9 mouse cellular contexts compared by ENCODE assay signal in genomic region chr1:131135960-131136629, GRCm38 (mm10). TPM values are rescaled to one million over a fixed set of nuclear protein-coding genes. Genes with fewer than 3 reads are reported as not detected.
DNase-seq lines count a peak whose midpoint lies in the region; ATAC-seq and TF ChIP-seq lines count a peak whose summit lies in the region.
"Had no signal": no experiment of that assay in that cellular context is flagged by ENCODE, and none has a peak within 500 bp of the region (broad histone marks: within the 10 kb centered on the region; RNA-seq: fewer than 3 reads in every experiment).

No protein-coding gene starts in this region.

- H3K9me3 ChIP-seq in heart, embryonic 14.5 days (ENCODE audit: control insufficient read depth, low read length) = no peaks in the 10 kb centered on the region
- no peaks in the 10 kb centered on the region for H3K9me3 ChIP-seq in hindbrain, embryonic 15.5 days
- H3K9me3 ChIP-seq in midbrain, embryonic 15.5 days = no peaks in the 10 kb centered on the region

- no peaks in the 10 kb centered on the region for H3K27me3 ChIP-seq in heart, embryonic 14.5 days (ENCODE audit: control insufficient read depth, insufficient read depth, low read length)
- H3K27me3 ChIP-seq in heart, adult 2 months (ENCODE audit: control insufficient read depth, insufficient read depth, low read length) = peaks cover 2% of the 10 kb centered on the region; the same call in 1 of the 2 replicates
- H3K27me3 ChIP-seq in hindbrain, embryonic 15.5 days = no peaks in the 10 kb centered on the region
- H3K27me3 ChIP-seq in midbrain, embryonic 15.5 days (replicated peaks) = no peaks in the 10 kb centered on the region

- peaks cover 9 to 18% of the 10 kb centered on the region in 2 experiments for H3K4me1 ChIP-seq in heart, embryonic 14.5 days (ENCODE audit: control insufficient read depth in 2 of 2, insufficient read depth in 2 of 2, low read length in 2 of 2)
- H3K4me1 ChIP-seq in heart, adult 2 months (ENCODE audit: control insufficient read depth, insufficient read depth, low read length) = no peaks in the 10 kb centered on the region
- H3K4me1 ChIP-seq in hindbrain, embryonic 15.5 days (replicated peaks) = peaks cover 41% of the 10 kb centered on the region
- H3K4me1 ChIP-seq in midbrain, embryonic 15.5 days = peaks cover 44% of the 10 kb centered on the region

- 85% methylated on average over 10 of the region's 10 CpGs for WGBS in heart, embryonic 14.5 days
- WGBS in heart, adult 2 months = 73% methylated on average over 10 of the region's 10 CpGs
- 84% methylated on average over 10 of the region's 10 CpGs for WGBS in hindbrain, embryonic 15.5 days
- 80% methylated on average over 10 of the region's 10 CpGs for WGBS in midbrain, embryonic 15.5 days

- no peak for TF ChIP-seq CTCF in heart, adult 2 months (IDR thresholded peaks at IDR 0.05)

- H3K27ac ChIP-seq in heart, embryonic 14.5 days (replicated peaks in 1 of 2; ENCODE audit: control insufficient read depth in 1 of 2, insufficient read depth in 1 of 2, low read depth in 2 of 2, low read length in 2 of 2) = no peak overlapping the region
- H3K27ac ChIP-seq in heart, adult 2 months = no peak overlapping the region
- no peak overlapping the region for H3K27ac ChIP-seq in hindbrain, embryonic 15.5 days (replicated peaks)
- H3K27ac ChIP-seq in midbrain, embryonic 15.5 days = no peak overlapping the region

- ATAC-seq in heart, embryonic 14.5 days (ENCODE audit: insufficient number of reproducible peaks, insufficient read depth, low FRiP score, low read depth) = no peak
- ATAC-seq in common myeloid progenitor, adult 5-6 weeks (replicated peaks; ENCODE audit: low read depth, poor library complexity, severe bottlenecking) = peak; percentile 30
- no peak for ATAC-seq in hindbrain, embryonic 15.5 days (ENCODE audit: low FRiP score, low read depth)
- no peak for ATAC-seq in midbrain, embryonic 15.5 days (replicated peaks)

- H3K4me2 ChIP-seq in heart, embryonic 14.5 days (ENCODE audit: low read length) = peak overlapping the region; percentile 8; the same call in 1 of the 2 replicates
- peak overlapping the region; percentile 73 for H3K4me2 ChIP-seq in hindbrain, embryonic 15.5 days
- H3K4me2 ChIP-seq in midbrain, embryonic 15.5 days = peak overlapping the region; percentile 79

- no peak for TF ChIP-seq EP300 in heart, adult 2 months (IDR thresholded peaks at IDR 0.05; ENCODE audit: insufficient read depth, low read depth, low read length)

- no peak overlapping the region for H3K4me3 ChIP-seq in heart, embryonic 14.5 days (ENCODE audit: control insufficient read depth in 1 of 2, insufficient read depth in 1 of 2, low read depth in 1 of 2, low read length in 2 of 2)
- no peak overlapping the region for H3K4me3 ChIP-seq in heart, adult 2 months
- H3K4me3 ChIP-seq in hindbrain, embryonic 15.5 days = 0 out of 2 replicates have a peak overlapping the region, but pooled peaks have one; percentile 64
- H3K4me3 ChIP-seq in midbrain, embryonic 15.5 days = peak overlapping the region; percentile 68

- no peaks in the 10 kb centered on the region for H3K79me2 ChIP-seq in heart, adult 2 months (replicated peaks; ENCODE audit: control insufficient read depth, insufficient read depth, low read length)

- no peak for DNase-seq in heart, adult 2 months
- no peak for DNase-seq in cerebellum, postnatal 10 days
- DNase-seq in embryo, embryonic 9.5 days (ENCODE audit: extremely low spot score) = no peak
- DNase-seq in frontal cortex, postnatal 36 days (ENCODE audit: low spot score in 2 of 2) = no peak
- DNase-seq: adrenal gland, adult 2 months had no signal

- no peak for TF ChIP-seq POLR2A in heart, adult 2 months (IDR thresholded peaks at IDR 0.05; ENCODE audit: insufficient read depth, low read depth, low read length)

- no peaks in the 10 kb centered on the region for H3K36me3 ChIP-seq in heart, embryonic 14.5 days (ENCODE audit: control insufficient read depth, insufficient read depth, low read length)
- H3K36me3 ChIP-seq in heart, adult 2 months (ENCODE audit: control insufficient read depth, insufficient read depth, low read length) = no peaks in the 10 kb centered on the region
- 0 out of 2 replicates have a peak, but pooled peaks cover 5% of the 10 kb centered on the region for H3K36me3 ChIP-seq in hindbrain, embryonic 15.5 days
- H3K36me3 ChIP-seq in midbrain, embryonic 15.5 days (replicated peaks) = no peaks in the 10 kb centered on the region

- H3K9ac ChIP-seq in heart, embryonic 14.5 days (ENCODE audit: low read length) = no peak overlapping the region
- H3K9ac ChIP-seq in heart, adult 2 months (ENCODE audit: low read depth, low read length) = no peak overlapping the region
- no peak overlapping the region for H3K9ac ChIP-seq in hindbrain, embryonic 15.5 days
- no peak overlapping the region for H3K9ac ChIP-seq in midbrain, embryonic 15.5 days

- intact Hi-C loops in heart, adult 2 months (cut with DNase I) = no loop called here

RNA-seq across cellular contexts. Expression of gene Dyrk3, which starts 2.0 kb away (rescaled TPM):
- 1.5 and 1.7 TPM in 2 replicates for polyA plus RNA-seq in heart, embryonic 14.5 days (2014; fragmentation: Nextera tagmentation; extraction: Ambion mirVana)
- under 1 TPM; 0.48 to 0.70 TPM for total RNA-seq in heart, adult 2 months (2021)
- 0.16 and 0.32 TPM in 2 replicates for polyA plus RNA-seq in heart, adult 2 months (2012; rRNA removed)
- total RNA-seq in common myeloid progenitor, adult 5-6 weeks (2017) = 10.3 and 11.4 TPM in 2 replicates
- 13.8 and 15.9 TPM in 2 replicates for polyA plus RNA-seq in hindbrain, embryonic 15.5 days (2015; fragmentation: Nextera tagmentation; extraction: Ambion mirVana)
- polyA plus RNA-seq in midbrain, embryonic 15.5 days (2015; fragmentation: Nextera tagmentation; extraction: Ambion mirVana) = 15.5 and 17.8 TPM in 2 replicates

RNA-seq across cellular contexts. Expression of gene Eif2d, which starts 16.9 kb away (rescaled TPM):
- polyA plus RNA-seq in heart, embryonic 14.5 days (2014; fragmentation: Nextera tagmentation; extraction: Ambion mirVana) = 49.6 and 50.2 TPM in 2 replicates
- total RNA-seq in heart, adult 2 months (2021) = 10 to 100 TPM; 34.7 to 37.1 TPM
- 25.8 and 35.3 TPM in 2 replicates for polyA plus RNA-seq in heart, adult 2 months (2012; rRNA removed)
- 28.7 and 32.8 TPM in 2 replicates for total RNA-seq in common myeloid progenitor, adult 5-6 weeks (2017)
- polyA plus RNA-seq in hindbrain, embryonic 15.5 days (2015; fragmentation: Nextera tagmentation; extraction: Ambion mirVana) = 49.1 and 51.9 TPM in 2 replicates
- polyA plus RNA-seq in midbrain, embryonic 15.5 days (2015; fragmentation: Nextera tagmentation; extraction: Ambion mirVana) = 50.7 and 53.6 TPM in 2 replicates

RNA-seq across cellular contexts. Expression of gene Mapkapk2, which starts 38.5 kb away (rescaled TPM):
- 59.9 and 96.1 TPM in 2 replicates for polyA plus RNA-seq in heart, embryonic 14.5 days (2014; fragmentation: Nextera tagmentation; extraction: Ambion mirVana)
- 100 to 1,000 TPM; 283 to 363 TPM for total RNA-seq in heart, adult 2 months (2021)
- 196 and 305 TPM in 2 replicates for polyA plus RNA-seq in heart, adult 2 months (2012; rRNA removed)
- total RNA-seq in common myeloid progenitor, adult 5-6 weeks (2017) = 124 and 128 TPM in 2 replicates
- polyA plus RNA-seq in hindbrain, embryonic 15.5 days (2015; fragmentation: Nextera tagmentation; extraction: Ambion mirVana) = 20.0 and 22.1 TPM in 2 replicates
- polyA plus RNA-seq in midbrain, embryonic 15.5 days (2015; fragmentation: Nextera tagmentation; extraction: Ambion mirVana) = 17.9 and 22.2 TPM in 2 replicates

Comparison
In these comparisons a context has a peak if more than half of its experiments do, and no peak if none do; other contexts are left out.
1. H3K4me2 ChIP-seq: peak in every context shown above with its lines; median percentile 79 in midbrain, embryonic 15.5 days; 73 in hindbrain, embryonic 15.5 days; 8 in heart, embryonic 14.5 days.
2. H3K4me3 ChIP-seq: peak in hindbrain, embryonic 15.5 days (single experiment) and midbrain, embryonic 15.5 days (single experiment); none in heart, embryonic 14.5 days (0 of 2) and heart, adult 2 months (single experiment).